Mouse (Mus musculus) thymus, adult 2 months (tissue): ENCODE measurements at regions not wholly inside any gene's neighbourhood (a gene's known extent, or its start where the extent isn't known, plus 50 kb on each side); places are given as distances from the start of the nearest gene placed in this dataset.

Experiments
- CTCF ChIP-seq: fragments of 200-500 bp; IDR thresholded peaks from 2 replicates; pipeline ENCODE4 v1.5.1; 2012; ENCODE audit warnings: mild to moderate bottlenecking, control low read depth, low read length, moderate library complexity, borderline replicate concordance; ENCODE audit not compliant: control insufficient read depth, poor library complexity, insufficient read depth; ENCODE audit errors: extremely low read depth
- POLR2A ChIP-seq: fragments of 200-500 bp; IDR thresholded peaks from 2 replicates; pipeline ENCODE4 v1.6.1; 2012; ENCODE audit warnings: mild to moderate bottlenecking, low read length, control low read depth, moderate library complexity; ENCODE audit not compliant: control insufficient read depth, poor library complexity, insufficient read depth; ENCODE audit errors: extremely low read depth

DNA sequence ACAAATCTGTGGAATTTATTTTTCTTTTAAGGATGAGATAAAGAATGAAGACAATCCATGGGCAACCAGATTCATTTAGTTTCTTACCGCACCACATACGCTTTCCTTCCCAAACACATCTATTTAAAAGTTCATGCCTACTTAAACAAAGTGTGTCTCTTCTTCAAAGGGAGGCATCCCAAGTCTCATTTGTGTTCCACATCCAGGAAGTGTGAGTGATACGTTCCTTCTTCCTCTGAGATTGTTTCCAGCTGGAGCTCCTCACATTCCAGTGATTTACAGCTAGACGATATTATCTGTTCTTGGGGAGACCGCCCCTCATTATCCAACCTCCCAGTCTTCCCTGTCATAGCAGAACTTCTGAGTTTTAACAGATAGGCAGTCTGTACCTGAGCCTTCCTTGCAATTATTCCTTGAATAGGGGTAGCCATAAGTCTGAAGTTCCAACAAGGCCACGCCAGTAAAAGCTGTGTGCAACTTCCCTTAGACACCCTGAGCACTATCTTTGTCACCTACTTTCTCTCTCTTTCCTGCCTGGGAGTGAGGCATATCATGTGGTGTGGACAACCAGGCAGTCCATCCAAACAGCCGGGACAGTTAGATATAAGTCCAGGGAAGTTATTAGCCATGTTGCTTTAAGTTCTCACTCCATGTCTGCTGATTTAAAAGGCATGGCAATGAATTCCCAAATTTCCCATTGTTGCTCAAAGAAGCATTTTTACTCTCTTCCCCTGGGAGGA lies 891.3 kb upstream of the 2610301B20Rik start:
- no peak for TF ChIP-seq CTCF
- TF ChIP-seq POLR2A, result no peak
